ENCODE assay signal across 19 mouse cellular contexts in the genomic region with DNA sequence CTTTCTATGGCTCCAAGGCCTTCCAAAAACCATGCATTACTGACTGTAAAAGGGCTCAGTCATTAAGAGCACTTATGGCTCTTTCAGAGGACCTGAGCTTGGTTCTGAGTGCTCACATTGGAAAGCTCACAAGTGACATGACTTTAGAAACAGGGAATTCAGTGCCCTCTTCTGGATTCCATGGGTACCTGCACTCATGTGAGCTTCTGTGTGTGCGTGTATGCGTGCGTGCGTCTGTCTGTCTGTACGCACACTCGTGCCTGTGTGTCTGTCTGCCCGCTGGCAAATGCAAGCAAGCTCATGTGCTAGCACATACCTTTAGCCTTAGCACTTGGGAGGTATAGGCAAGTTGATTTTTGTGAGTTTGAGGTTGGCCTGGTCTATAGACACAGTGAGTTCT. TPM values are rescaled to one million over a fixed set of nuclear protein-coding genes. Genes with fewer than 3 reads are reported as not detected.
DNase-seq lines count a peak whose midpoint lies in the region; ATAC-seq and TF ChIP-seq lines count a peak whose summit lies in the region.
"Had no signal": no experiment of that assay in that cellular context is flagged by ENCODE, and none has a peak within 500 bp of the region (broad histone marks: within the 10 kb centered on the region; RNA-seq: fewer than 3 reads in every experiment).

No protein-coding gene starts in this region.

- no peak for ATAC-seq in lung, postnatal 0 days
- ATAC-seq: forebrain, embryonic 13.5 days had no signal

- no peaks in the 10 kb centered on the region for H3K27me3 ChIP-seq in heart, adult 2 months (ENCODE audit: control insufficient read depth, insufficient read depth, low read length)
- no peaks in the 10 kb centered on the region for H3K27me3 ChIP-seq in lung, postnatal 0 days (replicated peaks; ENCODE audit: insufficient read depth, low read length)
- H3K27me3 ChIP-seq in small intestine, adult 2 months (ENCODE audit: control insufficient read depth, insufficient read depth, low read length), result no peaks in the 10 kb centered on the region
- H3K27me3 ChIP-seq: forebrain, embryonic 13.5 days; lung, embryonic 15.5 days; midbrain, embryonic 12.5 days; neural tube, embryonic 12.5 days had no signal

- no peak overlapping the region for H3K9ac ChIP-seq in heart, adult 2 months (ENCODE audit: low read depth, low read length)
- H3K9ac ChIP-seq in lung, postnatal 0 days (replicated peaks; ENCODE audit: low read depth), result no peak overlapping the region
- H3K9ac ChIP-seq: forebrain, embryonic 13.5 days; lung, embryonic 15.5 days; midbrain, embryonic 12.5 days; neural tube, embryonic 12.5 days had no signal

- peak; percentile 21; the same call in 1 of the 2 replicates for TF ChIP-seq CTCF in heart, adult 2 months (IDR thresholded peaks at IDR 0.05)
- peak; percentile 49 for TF ChIP-seq CTCF in lung, postnatal 0 days (IDR thresholded peaks at IDR 0.05)
- peak; percentile 27; the same call in 1 of the 2 replicates for TF ChIP-seq CTCF in small intestine, adult 2 months (IDR thresholded peaks at IDR 0.05; ENCODE audit: extremely low read depth, insufficient read length, insufficient replicate concordance, low read depth, low read length)

- no peak for TF ChIP-seq EP300 in heart, adult 2 months (IDR thresholded peaks at IDR 0.05; ENCODE audit: insufficient read depth, low read depth, low read length)
- TF ChIP-seq EP300 in lung, postnatal 0 days (IDR thresholded peaks at IDR 0.05), result no peak

- intact Hi-C loops in heart, adult 2 months (cut with DNase I), result no loop called here

- peaks cover 12% of the 10 kb centered on the region for H3K79me2 ChIP-seq in heart, adult 2 months (replicated peaks; ENCODE audit: control insufficient read depth, insufficient read depth, low read length)

- H3K4me1 ChIP-seq in heart, adult 2 months (ENCODE audit: control insufficient read depth, insufficient read depth, low read length), result peaks cover 1% of the 10 kb centered on the region
- no peaks in the 10 kb centered on the region for H3K4me1 ChIP-seq in lung, postnatal 0 days (ENCODE audit: insufficient read depth, low read depth, low read length)
- 0 out of 2 replicates have a peak, but pooled peaks cover 2% of the 10 kb centered on the region for H3K4me1 ChIP-seq in small intestine, adult 2 months (ENCODE audit: control insufficient read depth, insufficient read depth, insufficient read length, low read length)
- H3K4me1 ChIP-seq: forebrain, embryonic 13.5 days; lung, embryonic 15.5 days; midbrain, embryonic 12.5 days had no signal

- TF ChIP-seq POLR2A in heart, adult 2 months (IDR thresholded peaks at IDR 0.05; ENCODE audit: insufficient read depth, low read depth, low read length), result no peak
- no peak for TF ChIP-seq POLR2A in small intestine, adult 2 months (IDR thresholded peaks at IDR 0.05; ENCODE audit: low read depth, low read length)

- no peak for DNase-seq in heart, adult 2 months
- no peak for DNase-seq in heart, adult 9 months (ENCODE audit: low spot score in 2 of 2)
- DNase-seq in lung, postnatal 0 days (ENCODE audit: low spot score), result no peak
- DNase-seq in lung, postnatal 4 days, result no peak
- peak; percentile 84 for DNase-seq in R1 (ENCODE audit: low read depth, low spot score)
- no peak for DNase-seq in cerebellum, postnatal 4 days (ENCODE audit: low spot score in 2 of 2)
- no peak for DNase-seq in cerebellum, adult 9-10 months
- DNase-seq: adrenal gland, postnatal 25 days; gastrocnemius, adult 2 months; heart, postnatal 36 days; kidney, postnatal 14 days; left cerebral cortex, postnatal 4 days; spleen, adult 18-20 months had no signal

- H3K9me3 ChIP-seq in lung, postnatal 0 days (ENCODE audit: low read length), result no peaks in the 10 kb centered on the region
- H3K9me3 ChIP-seq: lung, embryonic 15.5 days had no signal

- H3K4me2 ChIP-seq in lung, postnatal 0 days (replicated peaks; ENCODE audit: low read depth, low read length), result no peak overlapping the region
- H3K4me2 ChIP-seq: forebrain, embryonic 13.5 days; heart, embryonic 11.5 days; lung, embryonic 15.5 days; midbrain, embryonic 12.5 days; neural tube, embryonic 12.5 days had no signal

- no peaks in the 10 kb centered on the region for H3K36me3 ChIP-seq in heart, adult 2 months (ENCODE audit: control insufficient read depth, insufficient read depth, low read length)
- H3K36me3 ChIP-seq in lung, postnatal 0 days (ENCODE audit: insufficient read depth, low read length), result no peaks in the 10 kb centered on the region
- H3K36me3 ChIP-seq in small intestine, adult 2 months (ENCODE audit: control insufficient read depth, insufficient read depth, low read length), result no peaks in the 10 kb centered on the region
- H3K36me3 ChIP-seq: lung, embryonic 15.5 days had no signal

- WGBS in heart, adult 2 months, result 96% methylated on average over 7 of the region's 7 CpGs
- WGBS in lung, postnatal 0 days, result 95% methylated on average over 7 of the region's 7 CpGs
- 97% methylated on average over 7 of the region's 7 CpGs for WGBS in small intestine, adult 2 months

- H3K27ac ChIP-seq in heart, adult 2 months, result no peak overlapping the region
- H3K27ac ChIP-seq in lung, postnatal 0 days (ENCODE audit: low read length), result no peak overlapping the region
- no peak overlapping the region for H3K27ac ChIP-seq in small intestine, adult 2 months (ENCODE audit: insufficient read depth, low read depth, low read length)
- H3K27ac ChIP-seq: forebrain, embryonic 13.5 days; gastrocnemius, adult 2 months; lung, embryonic 15.5 days; midbrain, embryonic 12.5 days; neural tube, embryonic 12.5 days had no signal

- H3K4me3 ChIP-seq in heart, adult 2 months, result no peak overlapping the region
- no peak overlapping the region for H3K4me3 ChIP-seq in lung, postnatal 0 days (ENCODE audit: low read depth, low read length)
- no peak overlapping the region for H3K4me3 ChIP-seq in small intestine, adult 2 months (ENCODE audit: low read depth, low read length)
- H3K4me3 ChIP-seq: forebrain, embryonic 13.5 days; gastrocnemius, adult 2 months; lung, embryonic 15.5 days; midbrain, embryonic 12.5 days; neural tube, embryonic 12.5 days had no signal

RNA-seq across cellular contexts. Expression of gene Rere, which starts 14.5 kb away (rescaled TPM):
- 10 to 100 TPM; 39.0 to 46.4 TPM for total RNA-seq in heart, adult 2 months (2021)
- 16.2 and 19.3 TPM in 2 replicates for polyA plus RNA-seq in heart, adult 2 months (2012; rRNA removed)
- 15.7 and 16.0 TPM in 2 replicates for polyA plus RNA-seq in lung, postnatal 0 days (2015; fragmentation: Nextera tagmentation; extraction: Ambion mirVana)
- 37.1 and 72.8 TPM in 2 replicates for polyA plus RNA-seq in small intestine, adult 2 months (2012; rRNA removed)

RNA-seq across cellular contexts. Expression of gene Eno1, which starts 59.4 kb away (rescaled TPM):
- total RNA-seq in heart, adult 2 months (2021), result 100 to 1,000 TPM; 111 to 113 TPM
- 179 and 246 TPM in 2 replicates for polyA plus RNA-seq in heart, adult 2 months (2012; rRNA removed)
- polyA plus RNA-seq in lung, postnatal 0 days (2015; fragmentation: Nextera tagmentation; extraction: Ambion mirVana), result 305 and 319 TPM in 2 replicates
- polyA plus RNA-seq in small intestine, adult 2 months (2012; rRNA removed), result 223 and 498 TPM in 2 replicates
